In genomic region chr9:108095518-108095917, GRCm38 (mm10) we compare ENCODE assay signal across 8 mouse cellular contexts. TPM values are rescaled to one million over a fixed set of nuclear protein-coding genes. Genes with fewer than 3 reads are reported as not detected.
DNase-seq lines count a peak whose midpoint lies in the region; ATAC-seq and TF ChIP-seq lines count a peak whose summit lies in the region.

No protein-coding gene starts in this region.

- H3K27me3 ChIP-seq in thymus, adult 2 months (ENCODE audit: control insufficient read depth, insufficient read depth, low read length), result no peaks in the 10 kb centered on the region
- H3K27me3 ChIP-seq in forebrain, embryonic 13.5 days, result no peaks in the 10 kb centered on the region
- no peaks in the 10 kb centered on the region for H3K27me3 ChIP-seq in intestine, embryonic 14.5 days (replicated peaks; ENCODE audit: control insufficient read depth, insufficient read depth, low read length)
- H3K27me3 ChIP-seq in liver, postnatal 0 days (ENCODE audit: insufficient read depth, low read length), result no peaks in the 10 kb centered on the region
- no peaks in the 10 kb centered on the region for H3K27me3 ChIP-seq in neural tube, embryonic 14.5 days (ENCODE audit: control insufficient read depth, insufficient read depth, low read length)

- peak; percentile 59 for DNase-seq in thymus, adult 2 months
- no peak for DNase-seq in thymus, adult 18-20 months
- DNase-seq in c-Kit-positive CD71-positive TER-119-positive erythroid progenitor cells, embryonic 14.5 days (ENCODE audit: low spot score), result peak; percentile 84
- peak; percentile 82 for DNase-seq in intestine, embryonic 14.5 days (ENCODE audit: low spot score)
- DNase-seq in liver, postnatal 0 days, result peak; percentile 85
- no peak for DNase-seq in urinary bladder, adult 2 months (ENCODE audit: low spot score)

- no peaks in the 10 kb centered on the region for H3K9me3 ChIP-seq in forebrain, embryonic 13.5 days (replicated peaks)
- H3K9me3 ChIP-seq in intestine, embryonic 14.5 days (ENCODE audit: control insufficient read depth, low read length), result no peaks in the 10 kb centered on the region
- no peaks in the 10 kb centered on the region for H3K9me3 ChIP-seq in liver, postnatal 0 days (ENCODE audit: low read length)
- H3K9me3 ChIP-seq in neural tube, embryonic 14.5 days (ENCODE audit: control insufficient read depth, low read length), result no peaks in the 10 kb centered on the region

- no peak for TF ChIP-seq CTCF in thymus, adult 2 months (IDR thresholded peaks at IDR 0.05; ENCODE audit: borderline replicate concordance, control insufficient read depth, extremely low read depth, insufficient read depth, low read length, poor library complexity)
- peak; percentile 90 for TF ChIP-seq CTCF in liver, postnatal 0 days (IDR thresholded peaks at IDR 0.05; ENCODE audit: low read depth)

- H3K36me3 ChIP-seq in thymus, adult 2 months (ENCODE audit: control insufficient read depth, insufficient read depth, low read length), result 0 out of 2 replicates have a peak, but pooled peaks cover 5% of the 10 kb centered on the region
- H3K36me3 ChIP-seq in forebrain, embryonic 13.5 days (ENCODE audit: poor library complexity, severe bottlenecking), result peaks cover 42% of the 10 kb centered on the region
- peaks cover 23% of the 10 kb centered on the region for H3K36me3 ChIP-seq in intestine, embryonic 14.5 days (ENCODE audit: control insufficient read depth, insufficient read depth, low read length)
- peaks cover 25% of the 10 kb centered on the region for H3K36me3 ChIP-seq in liver, postnatal 0 days (replicated peaks; ENCODE audit: insufficient read depth, low read length)
- H3K36me3 ChIP-seq in neural tube, embryonic 14.5 days (ENCODE audit: control insufficient read depth, insufficient read depth, low read length), result peaks cover 34% of the 10 kb centered on the region

- H3K27ac ChIP-seq in thymus, adult 2 months (ENCODE audit: control insufficient read depth, insufficient read depth, low read length), result no peak overlapping the region
- H3K27ac ChIP-seq in forebrain, embryonic 13.5 days, result no peak overlapping the region
- H3K27ac ChIP-seq in intestine, embryonic 14.5 days (ENCODE audit: low read depth), result no peak overlapping the region
- peak overlapping the region; percentile 98 for H3K27ac ChIP-seq in liver, postnatal 0 days (ENCODE audit: low read depth)
- no peak overlapping the region for H3K27ac ChIP-seq in neural tube, embryonic 14.5 days (ENCODE audit: low read depth, low read length)

- H3K4me3 ChIP-seq in thymus, adult 2 months (ENCODE audit: control insufficient read depth, insufficient read depth, low read length), result no peak overlapping the region
- peak overlapping the region; percentile 64 for H3K4me3 ChIP-seq in forebrain, embryonic 13.5 days
- peak overlapping the region; percentile 63 for H3K4me3 ChIP-seq in intestine, embryonic 14.5 days (ENCODE audit: low read depth, low read length)
- peak overlapping the region; percentile 76 for H3K4me3 ChIP-seq in liver, postnatal 0 days (ENCODE audit: low read depth, low read length)
- H3K4me3 ChIP-seq in neural tube, embryonic 14.5 days (ENCODE audit: low read depth, low read length), result peak overlapping the region; percentile 67; the same call in 1 of the 2 replicates

- ATAC-seq in forebrain, embryonic 13.5 days, result no peak
- no peak for ATAC-seq in intestine, embryonic 14.5 days (replicated peaks; ENCODE audit: low FRiP score, low TSS enrichment, low read depth)
- ATAC-seq in liver, postnatal 0 days, result peak; percentile 59
- no peak for ATAC-seq in neural tube, embryonic 14.5 days (ENCODE audit: low read depth)

- no peak for TF ChIP-seq EP300 in liver, postnatal 0 days (IDR thresholded peaks at IDR 0.05; ENCODE audit: low read depth)

- H3K4me1 ChIP-seq in thymus, adult 2 months (replicated peaks; ENCODE audit: control insufficient read depth, insufficient read depth, low read length), result peaks cover 14% of the 10 kb centered on the region
- H3K4me1 ChIP-seq in forebrain, embryonic 13.5 days, result peaks cover 25% of the 10 kb centered on the region
- H3K4me1 ChIP-seq in intestine, embryonic 14.5 days (replicated peaks; ENCODE audit: control insufficient read depth, insufficient read depth, low read length), result peaks cover 17% of the 10 kb centered on the region; the same call in 1 of the 2 replicates
- H3K4me1 ChIP-seq in liver, postnatal 0 days (ENCODE audit: insufficient read depth), result peaks cover 33% of the 10 kb centered on the region
- H3K4me1 ChIP-seq in neural tube, embryonic 14.5 days (ENCODE audit: control insufficient read depth, insufficient read depth, low read length), result peaks cover 13% of the 10 kb centered on the region

- peak overlapping the region; percentile 77 for H3K9ac ChIP-seq in forebrain, embryonic 13.5 days
- no peak overlapping the region; the same call in 1 of the 2 replicates for H3K9ac ChIP-seq in intestine, embryonic 14.5 days (ENCODE audit: low read length)
- peak overlapping the region; percentile 92 for H3K9ac ChIP-seq in liver, postnatal 0 days (replicated peaks)
- H3K9ac ChIP-seq in neural tube, embryonic 14.5 days (replicated peaks; ENCODE audit: low read depth, low read length), result no peak overlapping the region

- peak overlapping the region; percentile 98 for H3K4me2 ChIP-seq in forebrain, embryonic 13.5 days
- H3K4me2 ChIP-seq in intestine, embryonic 14.5 days (ENCODE audit: low read length), result peak overlapping the region; percentile 99
- H3K4me2 ChIP-seq in liver, postnatal 0 days (ENCODE audit: low read depth, low read length), result peak overlapping the region; percentile 92
- peak overlapping the region; percentile 62 for H3K4me2 ChIP-seq in neural tube, embryonic 14.5 days (ENCODE audit: low read depth, low read length)

- 8% methylated on average over 3 of the region's 3 CpGs for WGBS in thymus, adult 2 months
- WGBS in forebrain, embryonic 13.5 days, result 13% methylated on average over 3 of the region's 3 CpGs
- 5% methylated on average over 3 of the region's 3 CpGs for WGBS in intestine, embryonic 14.5 days
- WGBS in liver, postnatal 0 days (ENCODE audit: insufficient replicate concordance), result 4% methylated on average over 3 of the region's 3 CpGs
- 19% methylated on average over 3 of the region's 3 CpGs for WGBS in neural tube, embryonic 14.5 days

- TF ChIP-seq POLR2A in thymus, adult 2 months (IDR thresholded peaks at IDR 0.05; ENCODE audit: control insufficient read depth, extremely low read depth, insufficient read depth, low read length, poor library complexity), result no peak

RNA-seq across cellular contexts. Expression of gene Apeh, which starts 1.1 kb away (rescaled TPM):
- polyA plus RNA-seq in thymus, adult 2 months (2012; rRNA removed), result 131 and 163 TPM in 2 replicates
- polyA plus RNA-seq in forebrain, embryonic 13.5 days (2015; fragmentation: Nextera tagmentation; extraction: Ambion mirVana), result 49.9 and 60.2 TPM in 2 replicates
- polyA plus RNA-seq in intestine, embryonic 14.5 days (2014; fragmentation: Nextera tagmentation; extraction: Ambion mirVana), result 57.7 and 61.1 TPM in 2 replicates
- 67.7 and 75.2 TPM in 2 replicates for polyA plus RNA-seq in liver, postnatal 0 days (2015; fragmentation: Nextera tagmentation; extraction: Ambion mirVana)
- polyA plus RNA-seq in neural tube, embryonic 14.5 days (2014; fragmentation: Nextera tagmentation; extraction: Ambion mirVana), result 47.9 and 51.7 TPM in 2 replicates
- polyA plus RNA-seq in urinary bladder, adult 2 months (2012; rRNA removed), result 58.4 and 64.1 TPM in 2 replicates

RNA-seq across cellular contexts. Expression of gene Rnf123, which starts 12.4 kb away (rescaled TPM):
- 221 and 246 TPM in 2 replicates for polyA plus RNA-seq in thymus, adult 2 months (2012; rRNA removed)
- 32.6 and 39.5 TPM in 2 replicates for polyA plus RNA-seq in forebrain, embryonic 13.5 days (2015; fragmentation: Nextera tagmentation; extraction: Ambion mirVana)
- 30.7 and 33.2 TPM in 2 replicates for polyA plus RNA-seq in intestine, embryonic 14.5 days (2014; fragmentation: Nextera tagmentation; extraction: Ambion mirVana)
- polyA plus RNA-seq in liver, postnatal 0 days (2015; fragmentation: Nextera tagmentation; extraction: Ambion mirVana), result 45.2 and 50.1 TPM in 2 replicates
- polyA plus RNA-seq in neural tube, embryonic 14.5 days (2014; fragmentation: Nextera tagmentation; extraction: Ambion mirVana), result 47.7 and 55.7 TPM in 2 replicates
- 54.6 and 60.6 TPM in 2 replicates for polyA plus RNA-seq in urinary bladder, adult 2 months (2012; rRNA removed)

RNA-seq across cellular contexts. Expression of gene Mst1, which starts 15.3 kb away (rescaled TPM):
- 3.3 and 3.5 TPM in 2 replicates for polyA plus RNA-seq in thymus, adult 2 months (2012; rRNA removed)
- polyA plus RNA-seq in forebrain, embryonic 13.5 days (2015; fragmentation: Nextera tagmentation; extraction: Ambion mirVana), result not detected in 2 replicates
- 0.17 and 0.78 TPM in 2 replicates for polyA plus RNA-seq in intestine, embryonic 14.5 days (2014; fragmentation: Nextera tagmentation; extraction: Ambion mirVana)
- polyA plus RNA-seq in liver, postnatal 0 days (2015; fragmentation: Nextera tagmentation; extraction: Ambion mirVana), result 81.4 and 93.0 TPM in 2 replicates
- 0.08 TPM in 1 of 2 replicates, not detected in the other for polyA plus RNA-seq in neural tube, embryonic 14.5 days (2014; fragmentation: Nextera tagmentation; extraction: Ambion mirVana)
- 5.6 and 6.2 TPM in 2 replicates for polyA plus RNA-seq in urinary bladder, adult 2 months (2012; rRNA removed)

RNA-seq across cellular contexts. Expression of gene Amigo3, which starts 42.6 kb away (rescaled TPM):
- 4.5 and 4.8 TPM in 2 replicates for polyA plus RNA-seq in thymus, adult 2 months (2012; rRNA removed)
- polyA plus RNA-seq in forebrain, embryonic 13.5 days (2015; fragmentation: Nextera tagmentation; extraction: Ambion mirVana), result 2.1 and 3.0 TPM in 2 replicates
- polyA plus RNA-seq in intestine, embryonic 14.5 days (2014; fragmentation: Nextera tagmentation; extraction: Ambion mirVana), result 2.5 and 2.7 TPM in 2 replicates
- 0.59 and 0.86 TPM in 2 replicates for polyA plus RNA-seq in liver, postnatal 0 days (2015; fragmentation: Nextera tagmentation; extraction: Ambion mirVana)
- polyA plus RNA-seq in neural tube, embryonic 14.5 days (2014; fragmentation: Nextera tagmentation; extraction: Ambion mirVana), result 2.8 and 3.5 TPM in 2 replicates
- 2.3 and 2.6 TPM in 2 replicates for polyA plus RNA-seq in urinary bladder, adult 2 months (2012; rRNA removed)

RNA-seq across cellular contexts. Expression of gene Gmppb, which starts 46.5 kb away (rescaled TPM):
- polyA plus RNA-seq in thymus, adult 2 months (2012; rRNA removed), result 18.0 and 20.9 TPM in 2 replicates
- 20.8 and 24.4 TPM in 2 replicates for polyA plus RNA-seq in forebrain, embryonic 13.5 days (2015; fragmentation: Nextera tagmentation; extraction: Ambion mirVana)
- polyA plus RNA-seq in intestine, embryonic 14.5 days (2014; fragmentation: Nextera tagmentation; extraction: Ambion mirVana), result 29.1 and 33.5 TPM in 2 replicates
- 12.2 and 12.6 TPM in 2 replicates for polyA plus RNA-seq in liver, postnatal 0 days (2015; fragmentation: Nextera tagmentation; extraction: Ambion mirVana)
- 19.5 and 21.2 TPM in 2 replicates for polyA plus RNA-seq in neural tube, embryonic 14.5 days (2014; fragmentation: Nextera tagmentation; extraction: Ambion mirVana)
- 18.8 and 23.9 TPM in 2 replicates for polyA plus RNA-seq in urinary bladder, adult 2 months (2012; rRNA removed)

Comparison
In these comparisons a context has a peak if more than half of its experiments do, and no peak if none do; other contexts are left out.
1. DNase-seq: peak in thymus, adult 2 months (single experiment), c-Kit-positive CD71-positive TER-119-positive erythroid progenitor cells, embryonic 14.5 days (single experiment), intestine, embryonic 14.5 days (single experiment) and liver, postnatal 0 days (single experiment); none in thymus, adult 18-20 months (0 of 2) and urinary bladder, adult 2 months (single experiment).
2. H3K9ac ChIP-seq: peak in forebrain, embryonic 13.5 days (single experiment) and liver, postnatal 0 days (single experiment); none in intestine, embryonic 14.5 days (single experiment) and neural tube, embryonic 14.5 days (single experiment).
3. RNA of gene Mst1, which starts 15.3 kb away (polyA plus RNA-seq): 81.4 to 93.0 TPM in liver, postnatal 0 days; 5.6 to 6.2 TPM in urinary bladder, adult 2 months, 3.3 to 3.5 TPM in thymus, adult 2 months, 0.17 to 0.78 TPM in intestine, embryonic 14.5 days, 0.08 TPM in neural tube, embryonic 14.5 days and not detected in forebrain, embryonic 13.5 days; every median in the first group is over 10 times any median in the second.
4. Peak in every context shown above with its lines, with median percentiles within 50 percentile points of each other: H3K4me2 ChIP-seq.